Mouse (Mus musculus) forebrain, postnatal 0 days (tissue): Measurements from ENCODE around the gene Rasal2. TPM values are rescaled to one million over a fixed set of nuclear protein-coding genes. Genes with fewer than 3 reads are reported as not detected.

Experiments
- ATAC-seq: fragments of 200-750 bp; cut with Nextera tagmentation; 2 replicates; pipeline ENCODE4 v1.8.0; 2017; ENCODE audit warnings: mild to moderate bottlenecking, moderate library complexity
- DNase-seq: peaks from one replicate; pipeline ENCODE4 v3.0.0-alpha.2; 2015
- H3K27ac ChIP-seq: fragments of 300-500 bp; sonication (generic); 2 replicates; pipeline ENCODE4 v1.5.1; 2014; ENCODE audit warnings: low read depth, mild to moderate bottlenecking, antibody characterized with exemption, low read length, moderate library complexity, mixed read lengths
- H3K27me3 ChIP-seq: fragments of 300-500 bp; sonication (generic); 2 replicates; pipeline ENCODE4 v1.6.1; 2014; ENCODE audit warnings: mild to moderate bottlenecking, low read length, mixed read lengths; ENCODE audit not compliant: insufficient read depth
- H3K36me3 ChIP-seq: fragments of 300-500 bp; sonication (generic); 2 replicates; pipeline ENCODE4 v1.6.1; 2014; ENCODE audit warnings: mild to moderate bottlenecking, moderate library complexity; ENCODE audit not compliant: insufficient read depth
- H3K4me1 ChIP-seq: fragments of 300-500 bp; sonication (generic); 2 replicates; pipeline ENCODE4 v1.6.1; 2014; ENCODE audit warnings: antibody characterized with exemption; ENCODE audit not compliant: insufficient read depth
- H3K4me2 ChIP-seq: fragments of 300-500 bp; sonication (generic); 2 replicates; pipeline ENCODE4 v1.6.1; 2014; ENCODE audit warnings: low read depth, mild to moderate bottlenecking, moderate library complexity
- H3K4me3 ChIP-seq: fragments of 300-500 bp; sonication (generic); 2 replicates; pipeline ENCODE4 v1.5.1; 2014; ENCODE audit warnings: low read depth, low read length, mixed read lengths
- H3K9ac ChIP-seq: fragments of 300-500 bp; sonication (generic); 2 replicates; pipeline ENCODE4 v1.6.1; 2014; ENCODE audit warnings: mild to moderate bottlenecking
- H3K9me3 ChIP-seq: fragments of 300-500 bp; sonication (generic); 2 replicates; pipeline ENCODE4 v1.6.1; 2016; ENCODE audit warnings: low read length
- CTCF ChIP-seq: sonication (generic); IDR thresholded peaks from 2 replicates; pipeline ENCODE4 v1.5.1; 2016; ENCODE audit warnings: antibody characterized with exemption, control low read depth, low read depth
- WGBS: fragments of 180-500 bp; shearing (Covaris S2); extraction: QIAGEN DNeasy Blood & Tissue Kit; methylation state at CpG from one replicate; pipeline ENCODE4 v1.1.7; 2014; 5-methylcytosine and 5-hydroxymethylcytosine counted together
- polyA plus RNA-seq: library from polyadenylated mRNA; unstranded; fragments of >200 nt; fragmentation: Nextera tagmentation; extraction: Ambion mirVana; gene quantifications from 2 replicates; pipeline ENCODE4 v1.2.1, GENCODE M21; 2015
- total RNA-seq: library from RNA; depleted of rRNA; stranded (reverse); fragments of >200 nt; gene quantifications from 2 replicates; pipeline ENCODE4 v1.2.3, GENCODE M21; 2014

The Rasal2 gene
- total and polyA plus RNA-seq, 2 experiments from 2014 or later, result 26.3 to 42.1 TPM

DNA sequence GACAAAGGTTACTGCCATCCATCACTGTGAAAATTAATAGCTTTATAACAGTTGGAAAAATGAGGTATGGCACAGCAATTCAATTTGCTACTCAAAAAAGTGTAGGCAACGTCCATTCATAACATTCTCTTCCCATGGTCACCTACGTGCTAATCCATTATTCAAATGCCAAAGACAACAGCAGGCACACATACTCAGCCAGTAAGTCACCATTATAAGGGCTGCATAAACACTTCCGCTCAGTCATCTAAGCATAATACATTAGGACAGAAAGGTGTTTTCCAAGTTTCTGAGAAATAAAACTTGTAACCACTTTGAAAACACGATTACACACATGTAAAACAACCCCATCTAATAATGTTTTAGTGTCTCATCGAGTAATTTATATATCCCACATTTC is 44.1 kb downstream of the Rasal2 start:
- no peaks in the 10 kb centered on the region for H3K36me3 ChIP-seq
- H3K4me1 ChIP-seq, result no peaks in the 10 kb centered on the region
- no peak for TF ChIP-seq CTCF
- H3K9ac ChIP-seq, result no peak overlapping the region
- H3K9me3 ChIP-seq, result no peaks in the 10 kb centered on the region
- no peaks in the 10 kb centered on the region for H3K27me3 ChIP-seq
- no peak overlapping the region for H3K27ac ChIP-seq
- ATAC-seq (no peak), DNase-seq (no peak)
- H3K4me2 ChIP-seq, result no peak overlapping the region
- no peak overlapping the region for H3K4me3 ChIP-seq
- 63% methylated on average over 5 of the region's 5 CpGs for WGBS

DNA sequence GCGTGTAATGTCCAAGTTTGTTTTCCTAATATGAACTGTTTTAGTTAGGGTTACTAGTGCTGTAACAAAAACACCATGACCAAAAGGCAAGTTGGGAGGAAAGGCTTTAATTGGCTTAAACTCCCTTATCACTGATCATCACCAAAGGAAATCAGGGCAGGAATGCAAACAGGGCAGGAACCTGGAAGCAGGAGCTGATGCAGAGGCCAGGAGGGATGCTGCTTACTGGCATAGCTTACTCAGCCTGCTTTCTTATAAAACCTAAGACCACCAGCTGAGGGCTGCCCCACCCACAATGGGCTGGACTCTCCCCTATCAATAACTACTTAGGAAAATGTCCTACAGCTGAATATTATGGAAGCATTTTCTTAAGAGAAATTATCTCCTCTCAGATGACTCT is 65.7 kb downstream of the Rasal2 start:
- DNase-seq (no peak), ATAC-seq (no peak)
- no peaks in the 10 kb centered on the region for H3K4me1 ChIP-seq
- H3K4me2 ChIP-seq, result no peak overlapping the region
- H3K9ac ChIP-seq, result no peak overlapping the region
- H3K27ac ChIP-seq, result no peak overlapping the region
- no peak for TF ChIP-seq CTCF
- no peaks in the 10 kb centered on the region for H3K36me3 ChIP-seq
- no peaks in the 10 kb centered on the region for H3K27me3 ChIP-seq
- H3K4me3 ChIP-seq, result no peak overlapping the region
- H3K9me3 ChIP-seq, result no peaks in the 10 kb centered on the region
- 81% methylated on average over 1 of the region's 1 CpGs for whole genome bisulfite sequencing

DNA sequence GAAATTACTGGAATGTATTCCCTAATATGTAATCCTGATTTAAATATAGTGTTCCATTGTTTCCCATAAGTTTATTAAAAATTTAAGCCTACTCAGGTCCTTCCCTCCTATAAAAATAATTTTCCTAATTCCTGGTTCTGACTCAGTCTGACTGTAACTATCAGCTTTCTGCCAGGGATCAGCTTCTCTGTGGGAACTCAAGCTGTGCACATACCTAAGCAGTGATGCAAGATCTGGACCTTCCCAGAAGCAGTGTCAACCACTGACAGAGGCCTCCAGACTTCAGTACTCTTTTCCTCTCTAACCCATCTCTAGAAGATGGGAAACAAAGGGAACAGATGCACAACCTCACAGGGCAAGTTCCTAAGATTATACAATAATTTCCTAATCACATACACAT is 68.9 kb downstream of the Rasal2 start:
- H3K4me1 ChIP-seq, result no peaks in the 10 kb centered on the region
- no peak overlapping the region for H3K4me2 ChIP-seq
- no peaks in the 10 kb centered on the region for H3K27me3 ChIP-seq
- no peak overlapping the region for H3K27ac ChIP-seq
- no peaks in the 10 kb centered on the region for H3K36me3 ChIP-seq
- ATAC-seq (no peak), DNase-seq (no peak)
- no peak overlapping the region for H3K4me3 ChIP-seq
- H3K9ac ChIP-seq, result no peak overlapping the region
- no peaks in the 10 kb centered on the region for H3K9me3 ChIP-seq
- no peak for TF ChIP-seq CTCF

DNA sequence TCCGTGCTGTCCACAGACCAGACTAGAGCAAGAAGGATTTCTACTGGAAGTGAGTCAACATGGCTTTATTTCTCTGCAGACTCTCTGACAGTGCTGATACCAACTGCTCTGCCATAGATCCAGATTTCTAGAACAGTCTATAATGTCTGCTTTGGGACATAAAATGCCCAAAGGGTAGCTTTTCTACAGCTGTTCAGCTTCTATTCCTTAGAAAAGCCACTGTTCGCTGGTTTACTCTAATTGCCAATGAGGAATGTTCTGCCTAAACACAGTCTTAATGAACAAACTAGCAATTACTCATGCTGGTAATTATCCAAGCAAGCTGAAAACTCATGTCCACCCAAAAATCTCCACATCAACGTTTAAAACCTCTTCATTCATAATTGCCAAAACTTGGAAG is 77.6 kb downstream of the Rasal2 start:
- WGBS, result 27% methylated on average over 3 of the region's 3 CpGs
- Histone ChIP-seq H3K27me3 (no peaks in the 10 kb centered on the region), H3K9me3 (no peaks in the 10 kb centered on the region), H3K4me1 (no peaks in the 10 kb centered on the region), H3K36me3 (no peaks in the 10 kb centered on the region), H3K27ac (0 out of 2 replicates have a peak overlapping the region, but pooled peaks have one; percentile 51), H3K4me3 (no peak overlapping the region), H3K4me2 (no peak overlapping the region), H3K9ac (no peak overlapping the region)
- peak; percentile 17 for DNase-seq
- TF ChIP-seq CTCF, result no peak
- ATAC-seq, result peak; percentile 59; the same call in 1 of the 2 replicates

DNA sequence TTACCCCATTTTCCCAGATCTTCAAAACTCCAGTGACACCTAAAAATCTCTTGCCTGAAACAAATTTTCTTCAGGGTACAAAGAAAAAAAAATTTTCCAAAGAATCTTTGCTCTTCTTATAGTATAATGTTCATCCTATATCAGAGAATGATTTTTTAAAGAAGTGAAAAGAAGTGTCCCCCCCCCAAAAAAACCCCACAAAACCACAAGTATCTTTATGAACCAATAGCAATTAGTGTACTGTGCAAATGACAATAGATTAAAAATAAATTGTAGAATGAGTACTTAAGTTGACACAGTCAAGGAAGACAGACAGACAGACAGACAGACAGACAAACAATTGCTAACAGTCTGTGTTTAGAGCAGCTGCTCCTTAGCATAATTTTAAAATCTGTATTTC is 84.3 kb downstream of the Rasal2 start:
- H3K27ac ChIP-seq, result no peak overlapping the region
- DNase-seq, result no peak
- H3K9ac ChIP-seq, result no peak overlapping the region
- no peaks in the 10 kb centered on the region for H3K4me1 ChIP-seq
- no peaks in the 10 kb centered on the region for H3K36me3 ChIP-seq
- H3K9me3 ChIP-seq, result no peaks in the 10 kb centered on the region
- no peak for ATAC-seq
- no peak overlapping the region for H3K4me3 ChIP-seq
- no peak overlapping the region for H3K4me2 ChIP-seq
- no peak for TF ChIP-seq CTCF
- H3K27me3 ChIP-seq, result no peaks in the 10 kb centered on the region

DNA sequence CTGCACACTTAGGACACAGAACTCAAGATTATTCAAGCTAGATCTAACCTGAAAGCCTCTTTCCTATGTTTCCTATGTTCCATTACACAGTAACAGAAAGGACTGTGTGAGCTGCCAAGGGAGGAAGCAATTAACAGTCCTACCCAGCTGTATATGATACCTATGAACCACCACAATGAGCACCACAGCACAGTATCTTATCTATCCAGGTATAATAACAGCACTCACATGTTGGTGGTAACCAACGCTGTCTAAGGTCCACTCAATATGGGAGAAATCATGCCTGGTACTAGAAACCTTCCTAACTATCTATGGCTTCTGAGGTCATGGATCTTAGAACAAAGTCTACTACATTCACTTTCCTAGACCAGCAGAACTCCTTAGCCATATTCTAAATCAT is 89.3 kb downstream of the Rasal2 start:
- DNase-seq, result no peak
- H3K4me2 ChIP-seq, result no peak overlapping the region
- TF ChIP-seq CTCF, result no peak
- no peaks in the 10 kb centered on the region for H3K36me3 ChIP-seq
- H3K4me3 ChIP-seq, result no peak overlapping the region
- 95% methylated on average over 1 of the region's 1 CpGs for WGBS
- no peak overlapping the region for H3K27ac ChIP-seq
- no peaks in the 10 kb centered on the region for H3K9me3 ChIP-seq
- H3K27me3 ChIP-seq, result no peaks in the 10 kb centered on the region
- H3K4me1 ChIP-seq, result no peaks in the 10 kb centered on the region
- ATAC-seq, result no peak
- H3K9ac ChIP-seq, result no peak overlapping the region

DNA sequence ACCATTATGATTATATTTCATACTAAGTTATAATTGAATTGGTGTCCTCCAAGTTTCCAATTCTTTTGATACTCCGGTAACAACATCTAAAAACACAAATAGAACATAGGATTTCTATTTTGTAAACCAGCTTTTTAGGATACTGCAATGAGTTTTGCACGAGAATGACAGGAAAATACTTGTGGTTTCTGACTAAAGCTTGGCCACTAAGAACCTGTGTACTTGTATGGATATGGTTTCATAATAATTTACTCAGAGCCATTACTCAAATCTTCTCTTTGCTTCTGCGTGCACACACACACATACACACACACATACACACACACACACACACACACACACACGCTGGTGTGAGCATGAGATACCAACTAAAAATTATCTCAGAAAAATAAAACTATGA is 93.5 kb downstream of the Rasal2 start:
- no peak for DNase-seq
- Histone ChIP-seq H3K27ac (no peak overlapping the region), H3K27me3 (no peaks in the 10 kb centered on the region), H3K4me2 (no peak overlapping the region), H3K36me3 (no peaks in the 10 kb centered on the region), H3K9ac (no peak overlapping the region), H3K4me3 (no peak overlapping the region), H3K9me3 (no peaks in the 10 kb centered on the region), H3K4me1 (no peaks in the 10 kb centered on the region)
- 93% methylated on average over 4 of the region's 4 CpGs for WGBS
- no peak for ATAC-seq
- TF ChIP-seq CTCF, result no peak

DNA sequence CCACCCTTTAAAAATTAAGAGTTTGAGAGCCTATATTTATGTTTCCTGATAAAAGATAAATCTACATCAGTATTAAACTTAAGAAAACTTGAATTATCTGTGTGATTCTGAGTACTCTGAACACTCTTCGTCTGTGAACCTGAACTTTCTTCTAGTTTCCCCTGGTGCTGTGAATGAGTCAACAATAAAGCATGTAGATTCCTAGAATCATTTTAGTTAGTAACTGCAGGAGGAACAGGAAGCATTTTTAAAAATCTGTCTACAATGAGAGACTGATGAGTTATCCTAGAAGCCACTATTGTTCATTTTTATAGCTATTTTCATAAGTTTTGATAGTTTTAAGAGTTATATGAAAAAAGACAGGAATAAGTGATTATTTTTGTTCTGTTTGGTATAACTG is 111.1 kb downstream of the Rasal2 start:
- Histone ChIP-seq H3K4me2 (no peak overlapping the region), H3K9ac (no peak overlapping the region), H3K27ac (no peak overlapping the region), H3K4me1 (no peaks in the 10 kb centered on the region), H3K36me3 (peaks cover 7% of the 10 kb centered on the region; the same call in 1 of the 2 replicates), H3K4me3 (no peak overlapping the region), H3K27me3 (no peaks in the 10 kb centered on the region), H3K9me3 (no peaks in the 10 kb centered on the region)
- no peak for ATAC-seq
- WGBS, result 83% methylated on average over 1 of the region's 1 CpGs
- no peak for DNase-seq
- no peak for TF ChIP-seq CTCF
